8 mouse cellular contexts compared by ENCODE assay signal in the genomic region with DNA sequence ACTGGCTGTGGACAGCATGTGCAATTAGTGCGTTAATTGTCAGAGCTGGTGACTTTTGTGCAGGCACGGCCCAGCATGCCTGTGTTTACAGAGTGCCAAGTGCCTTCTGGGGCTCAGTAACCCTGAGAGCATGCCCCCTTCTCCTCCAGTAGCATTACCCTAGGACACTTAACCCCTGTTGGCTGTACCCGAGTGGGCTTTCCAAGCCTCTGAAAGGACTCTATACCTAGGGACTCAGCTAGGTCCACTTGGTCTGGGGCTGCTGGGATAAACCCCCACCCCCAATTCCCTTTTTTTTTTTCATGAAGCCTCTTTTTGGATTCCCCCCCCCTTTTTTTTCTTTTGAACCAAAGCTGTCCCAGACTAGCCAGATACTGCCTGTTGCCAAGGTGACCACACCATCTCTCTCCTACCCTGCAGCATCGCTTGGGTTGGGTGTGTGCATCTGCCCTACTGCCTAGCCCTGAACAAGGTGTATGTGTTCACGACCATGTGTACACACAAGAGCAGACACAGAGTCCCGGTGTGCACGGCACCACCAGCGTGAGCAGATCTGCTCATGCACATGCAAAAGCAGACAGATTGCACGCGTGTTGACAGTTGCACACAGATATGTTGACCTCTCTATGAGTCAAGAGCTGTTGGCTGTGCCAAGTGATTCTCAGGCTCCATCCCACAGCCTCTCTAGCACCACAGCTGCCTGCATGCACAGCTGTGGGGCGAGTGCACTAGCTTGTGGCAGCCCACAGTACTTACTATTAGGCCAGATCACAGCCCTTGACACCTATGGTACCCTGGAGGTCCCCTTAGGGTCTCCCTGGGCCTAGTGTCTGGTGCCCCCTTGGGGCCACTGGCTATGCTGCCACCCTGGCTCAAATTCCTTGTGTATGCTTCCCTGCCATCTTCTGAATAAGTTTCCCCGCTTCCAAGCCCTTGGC. TPM values are rescaled to one million over a fixed set of nuclear protein-coding genes. Genes with fewer than 3 reads are reported as not detected.
A peak's percentile ranks its signal among the peaks of the same experiment; 100 is the strongest.
DNase-seq lines count a peak whose midpoint lies in the region; ATAC-seq lines count a peak whose summit lies in the region.

No protein-coding gene starts in this region.

- no peaks in the 10 kb centered on the region for H3K27me3 ChIP-seq in midbrain, embryonic 12.5 days
- H3K27me3 ChIP-seq in midbrain, embryonic 15.5 days (replicated peaks) = no peaks in the 10 kb centered on the region

- H3K4me3 ChIP-seq in midbrain, embryonic 12.5 days = no peak overlapping the region
- H3K4me3 ChIP-seq in midbrain, embryonic 15.5 days = no peak overlapping the region

- no peak overlapping the region for H3K9ac ChIP-seq in midbrain, embryonic 12.5 days (replicated peaks)
- no peak overlapping the region; the same call in 1 of the 2 replicates for H3K9ac ChIP-seq in midbrain, embryonic 15.5 days

- H3K9me3 ChIP-seq in midbrain, embryonic 12.5 days = no peaks in the 10 kb centered on the region
- no peaks in the 10 kb centered on the region for H3K9me3 ChIP-seq in midbrain, embryonic 15.5 days

- ATAC-seq in cerebellum, adult (ENCODE audit: insufficient number of reproducible peaks, low FRiP score, low TSS enrichment) = no peak
- no peak for ATAC-seq in midbrain, embryonic 12.5 days (ENCODE audit: low FRiP score, low read depth)
- ATAC-seq in midbrain, embryonic 15.5 days (replicated peaks) = no peak

- H3K27ac ChIP-seq in midbrain, embryonic 12.5 days (replicated peaks) = 0 out of 2 replicates have a peak overlapping the region, but pooled peaks have one; percentile 35
- H3K27ac ChIP-seq in midbrain, embryonic 15.5 days = no peak overlapping the region

- peak; percentile 58 for DNase-seq in cerebellum, adult 11-12 months
- DNase-seq in heart, postnatal 4 days = peak; percentile 63
- DNase-seq in mesoderm, embryonic 11.5 days (ENCODE audit: low read depth, low spot score) = peak; percentile 29
- DNase-seq in spleen, postnatal 10 days (ENCODE audit: low spot score in 2 of 2) = no peak
- no peak for DNase-seq in natural killer cell, adult 2 months (ENCODE audit: low spot score in 2 of 2)

- WGBS in midbrain, embryonic 12.5 days = 76% methylated on average over 12 of the region's 12 CpGs
- WGBS in midbrain, embryonic 15.5 days = 74% methylated on average over 12 of the region's 12 CpGs

- no peak overlapping the region for H3K4me2 ChIP-seq in midbrain, embryonic 12.5 days (replicated peaks)
- no peak overlapping the region for H3K4me2 ChIP-seq in midbrain, embryonic 15.5 days

- H3K36me3 ChIP-seq in midbrain, embryonic 12.5 days = no peaks in the 10 kb centered on the region
- no peaks in the 10 kb centered on the region for H3K36me3 ChIP-seq in midbrain, embryonic 15.5 days (replicated peaks)

- H3K4me1 ChIP-seq in midbrain, embryonic 12.5 days = peaks cover 13% of the 10 kb centered on the region; the same call in 1 of the 2 replicates
- H3K4me1 ChIP-seq in midbrain, embryonic 15.5 days = peaks cover 14% of the 10 kb centered on the region

RNA-seq across cellular contexts. Expression of gene Kcnj12, which starts 21.0 kb away (rescaled TPM):
- polyA plus RNA-seq in midbrain, embryonic 12.5 days (2016; fragmentation: Nextera tagmentation; extraction: Ambion mirVana) = 0.45 and 0.50 TPM in 2 replicates
- 4.6 and 4.7 TPM in 2 replicates for polyA plus RNA-seq in midbrain, embryonic 15.5 days (2015; fragmentation: Nextera tagmentation; extraction: Ambion mirVana)
- total RNA-seq in heart, postnatal 4 days (2021) = 10 to 100 TPM; 18.3 to 21.0 TPM

Comparison
In these comparisons a context has a peak if more than half of its experiments do, and no peak if none do; other contexts are left out.
1. DNase-seq: peak in cerebellum, adult 11-12 months (single experiment), heart, postnatal 4 days (single experiment) and mesoderm, embryonic 11.5 days (single experiment); none in spleen, postnatal 10 days (0 of 2) and natural killer cell, adult 2 months (0 of 2).